Mouse (Mus musculus) liver, embryonic 14.5 days (tissue): ENCODE measurements around the gene Cdc42ep3.

ENCODE experiments used
- CTCF ChIP-seq: IDR thresholded peaks from 2 replicates; pipeline ENCODE4 v1.5.1; 2016; ENCODE audit warnings: antibody characterized with exemption, low read depth, control low read depth
- EP300 ChIP-seq: IDR thresholded peaks from 2 replicates; pipeline ENCODE4 v1.6.1; 2016; ENCODE audit warnings: antibody characterized with exemption, low read depth

DNA sequence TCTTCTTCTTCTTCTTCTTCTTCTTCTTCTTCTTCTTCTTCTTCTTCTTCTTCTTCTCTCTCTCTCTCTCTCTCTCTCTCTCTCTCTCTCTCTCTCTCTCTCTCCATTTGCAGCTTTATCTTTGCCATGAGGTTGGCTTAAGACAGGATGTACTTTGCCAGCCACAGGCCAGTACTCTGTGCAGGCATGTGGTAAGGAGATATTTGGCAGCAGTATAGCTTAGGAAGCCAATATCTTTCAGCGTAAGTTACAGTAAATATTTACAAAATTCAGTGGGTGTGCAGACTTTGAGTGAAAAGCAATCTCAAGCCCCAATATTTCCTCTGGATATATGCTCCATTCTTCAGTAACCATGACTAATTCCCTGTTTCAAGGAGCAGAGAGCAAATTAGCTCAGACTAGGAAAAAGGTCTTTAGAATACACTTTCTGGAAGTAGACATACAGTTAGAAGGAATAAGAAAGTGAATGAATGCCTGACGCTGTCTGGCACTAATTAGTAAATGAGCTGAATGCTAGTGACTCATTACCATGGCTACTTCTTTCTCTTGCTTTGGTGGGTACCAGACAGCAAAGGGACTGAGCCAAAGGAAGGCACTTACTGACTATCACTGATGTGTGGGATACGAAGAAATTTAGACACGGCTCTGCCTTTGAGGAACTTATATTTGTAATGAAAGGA is 39.3 kb downstream of the Cdc42ep3 start:
- TF ChIP-seq EP300 (no peak), CTCF (no peak)
